Mouse (Mus musculus) monocyte, adult 5-6 weeks (primary cell): ENCODE data around the gene Tom1l2. TPM values are rescaled to one million over a fixed set of nuclear protein-coding genes. Genes with fewer than 3 reads are reported as not detected.

Experiments
- ATAC-seq: fragments of 153-309, 156-312 bp; replicated peaks from 2 replicates; pipeline ENCODE4 v1.8.0; 2017; ENCODE audit warnings: mild to moderate bottlenecking; ENCODE audit not compliant: low TSS enrichment, insufficient number of reproducible peaks, severe bottlenecking, poor library complexity, low FRiP score
- total RNA-seq: library from RNA; stranded (forward); fragments of 200-1000, 200-491, 200-594 nt; gene quantifications from 3 replicates; pipeline ENCODE4 v1.2.3, GENCODE M21; 2017

The Tom1l2 gene
- 4.2 to 14.6 TPM (median 9.3 TPM) in 3 replicates for total RNA-seq

- peak; percentile 98 for ATAC-seq
Observed at GRCm38 (mm10) chr11:60352559-60353411, at the start of gene Tom1l2, which contains the start of gene Drc3. Gene Tom1l2, minus strand, starts transcription at chr11:60352905. Gene Drc3, plus strand, starts transcription at chr11:60353329.

GRCm38 (mm10) chr11:60397172-60397571 lies 44.5 kb upstream of the Tom1l2 start:
- no peak for ATAC-seq

- ATAC-seq, result no peak
Observed at GRCm38 (mm10) chr11:60396546-60396945, 43.8 kb upstream of the Tom1l2 start.

GRCm38 (mm10) chr11:60391346-60391745 lies 38.6 kb upstream of the Tom1l2 start:
- no peak for ATAC-seq

- no peak for ATAC-seq
Observed at GRCm38 (mm10) chr11:60387944-60388343, 35.2 kb upstream of the Tom1l2 start.

- ATAC-seq, result no peak
Observed at GRCm38 (mm10) chr11:60385946-60386345, 33.2 kb upstream of the Tom1l2 start.

GRCm38 (mm10) chr11:60384762-60385421 lies 32.2 kb upstream of the Tom1l2 start:
- no peak for ATAC-seq

GRCm38 (mm10) chr11:60383518-60383917 lies 30.8 kb upstream of the Tom1l2 start:
- no peak for ATAC-seq

GRCm38 (mm10) chr11:60374481-60374880 lies 21.8 kb upstream of the Tom1l2 start:
- ATAC-seq, result no peak

GRCm38 (mm10) chr11:60370431-60370830 lies 17.7 kb upstream of the Tom1l2 start:
- no peak for ATAC-seq

- ATAC-seq, result no peak
Observed at GRCm38 (mm10) chr11:60369448-60369847, 16.7 kb upstream of the Tom1l2 start.

- ATAC-seq, result no peak
Observed at GRCm38 (mm10) chr11:60368909-60369308, 16.2 kb upstream of the Tom1l2 start.

GRCm38 (mm10) chr11:60367256-60367655 lies 14.6 kb upstream of the Tom1l2 start:
- no peak for ATAC-seq

GRCm38 (mm10) chr11:60366239-60367019 lies 13.7 kb upstream of the Tom1l2 start:
- no peak for ATAC-seq

GRCm38 (mm10) chr11:60360631-60361201 lies 8.0 kb upstream of the Tom1l2 start:
- ATAC-seq, result no peak

- no peak for ATAC-seq
Observed at GRCm38 (mm10) chr11:60359936-60360335, 7.2 kb upstream of the Tom1l2 start.

GRCm38 (mm10) chr11:60359138-60359537 lies 6.4 kb upstream of the Tom1l2 start:
- no peak for ATAC-seq

GRCm38 (mm10) chr11:60358548-60358947 lies 5.8 kb upstream of the Tom1l2 start:
- no peak for ATAC-seq

GRCm38 (mm10) chr11:60357116-60357515 lies 4.4 kb upstream of the Tom1l2 start:
- ATAC-seq, result no peak
